Mouse (Mus musculus): Measurements from ENCODE around the gene Sfmbt2. TPM values are rescaled to one million over a fixed set of nuclear protein-coding genes. Genes with fewer than 3 reads are reported as not detected.
"Not testable (repeated sequence)": the region's sequence is repeated elsewhere in the genome, so short reads cannot be mapped to it uniquely, and the experiment has no call there.

Gene Sfmbt2
- polyA plus RNA-seq (2012; rRNA removed): 1.2 and 1.4 TPM in 2 replicates

DNA sequence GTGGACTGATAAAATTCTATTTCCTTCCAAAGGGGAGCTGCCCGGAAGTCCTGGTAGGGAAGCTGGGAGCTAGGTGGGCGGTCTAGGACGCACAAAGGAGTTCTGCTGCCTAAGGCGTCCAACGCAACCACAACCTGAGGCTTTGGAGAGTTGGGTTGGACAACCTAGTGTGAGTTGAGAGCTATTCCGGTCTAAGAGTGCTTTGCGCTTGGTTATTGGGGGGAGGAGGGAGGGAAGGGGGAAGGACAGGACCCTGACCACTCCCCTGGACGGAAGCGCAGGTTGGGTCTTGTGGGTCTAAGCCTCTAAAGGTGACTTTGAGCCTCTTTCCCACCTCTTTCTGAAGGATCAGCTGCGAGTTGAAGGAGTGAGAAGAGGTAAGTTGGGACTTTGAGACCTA is at the start of gene Sfmbt2:
Gene Sfmbt2, plus strand, starts transcription at position 335 of the 400 bp plus-strand sequence.
- Histone ChIP-seq H3K4me1 (ENCODE audit: control insufficient read depth, insufficient read depth, low read length) (no peaks in the 10 kb centered on the region), H3K27ac (ENCODE audit: insufficient read depth, low read length) (no peak within 1 kb of the TSS), H3K4me3 (ENCODE audit: insufficient read depth, low read length) (no peak within 1 kb of the TSS)
- TF ChIP-seq POLR2A (IDR thresholded peaks at IDR 0.05; ENCODE audit: extremely low read depth, insufficient read depth, low read length): no peak

DNA sequence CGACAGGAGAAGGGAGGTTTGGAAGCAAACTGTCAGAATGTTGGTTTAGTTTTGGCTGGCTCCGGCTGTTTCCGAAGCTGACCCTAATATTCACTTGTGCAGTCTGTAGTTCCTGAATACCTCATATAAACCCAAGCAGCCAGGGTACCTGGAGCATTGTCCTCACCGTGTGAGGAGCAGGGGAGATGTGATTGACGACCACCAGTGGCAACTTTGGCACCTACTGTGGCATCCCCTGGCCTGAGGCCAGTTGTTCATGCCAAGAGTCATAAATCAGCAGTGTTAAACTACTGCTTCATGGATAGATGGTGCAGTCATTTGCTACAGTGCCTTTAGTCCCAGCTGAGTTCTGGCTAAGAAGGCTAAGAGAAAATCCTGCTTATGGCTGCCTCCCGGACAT is 49.2 kb upstream of the Sfmbt2 start:
- H3K27ac ChIP-seq (ENCODE audit: insufficient read depth, low read length): no peak overlapping the region
- no peaks in the 10 kb centered on the region for H3K4me1 ChIP-seq (ENCODE audit: control insufficient read depth, insufficient read depth, low read length)
- TF ChIP-seq POLR2A (IDR thresholded peaks at IDR 0.05; ENCODE audit: extremely low read depth, insufficient read depth, low read length) (no peak), CTCF (IDR thresholded peaks at IDR 0.05; ENCODE audit: extremely low read depth, insufficient read depth, low read length) (no peak)
- no peak overlapping the region for H3K4me3 ChIP-seq (ENCODE audit: insufficient read depth, low read length)

DNA sequence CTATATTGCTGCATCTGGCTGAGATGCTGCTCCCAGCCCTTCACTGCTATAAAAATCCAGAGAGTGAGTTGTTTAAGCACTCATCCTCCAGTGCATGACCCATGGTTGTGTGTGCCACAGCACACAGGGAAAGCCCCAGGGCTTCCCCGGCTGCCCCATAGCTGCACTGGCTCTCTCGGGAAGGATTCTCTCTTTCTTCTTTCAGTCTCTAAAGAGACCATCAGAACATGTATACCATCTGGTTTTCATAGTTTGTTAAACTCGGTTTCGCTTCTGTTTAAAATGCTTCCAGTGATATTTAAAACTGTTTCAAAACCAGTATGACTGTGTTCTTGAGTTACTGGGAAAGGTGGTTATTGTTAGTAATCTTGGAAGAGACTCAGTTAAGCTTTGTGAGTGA is 47.1 kb upstream of the Sfmbt2 start:
- TF ChIP-seq CTCF (IDR thresholded peaks at IDR 0.05; ENCODE audit: extremely low read depth, insufficient read depth, low read length) (no peak), POLR2A (IDR thresholded peaks at IDR 0.05; ENCODE audit: extremely low read depth, insufficient read depth, low read length) (no peak)
- Histone ChIP-seq H3K27ac (ENCODE audit: insufficient read depth, low read length) (no peak overlapping the region), H3K4me3 (ENCODE audit: insufficient read depth, low read length) (no peak overlapping the region), H3K4me1 (ENCODE audit: control insufficient read depth, insufficient read depth, low read length) (no peaks in the 10 kb centered on the region)

DNA sequence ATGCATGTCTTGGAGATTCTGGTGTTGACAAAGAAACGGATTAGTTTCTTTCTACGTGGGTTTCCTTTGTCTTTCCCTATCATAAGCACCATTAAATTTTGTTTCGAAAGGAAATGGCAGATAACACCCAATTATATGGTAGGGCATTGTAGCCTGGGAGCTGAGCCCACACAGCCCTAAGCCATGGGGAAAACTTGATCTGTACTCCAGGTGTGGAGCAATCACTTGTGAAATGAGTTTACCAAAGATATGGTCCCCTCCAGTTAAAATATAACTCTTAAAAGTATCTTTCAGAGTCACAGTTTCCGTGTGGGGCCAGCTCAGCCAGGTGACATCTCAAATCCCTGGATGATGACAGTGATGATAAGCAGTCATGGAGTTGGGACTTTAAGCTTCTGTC is 45.3 kb upstream of the Sfmbt2 start:
- no peak overlapping the region for H3K27ac ChIP-seq (ENCODE audit: insufficient read depth, low read length)
- TF ChIP-seq CTCF (IDR thresholded peaks at IDR 0.05; ENCODE audit: extremely low read depth, insufficient read depth, low read length) (no peak), POLR2A (IDR thresholded peaks at IDR 0.05; ENCODE audit: extremely low read depth, insufficient read depth, low read length) (no peak)
- no peaks in the 10 kb centered on the region for H3K4me1 ChIP-seq (ENCODE audit: control insufficient read depth, insufficient read depth, low read length)
- no peak overlapping the region for H3K4me3 ChIP-seq (ENCODE audit: insufficient read depth, low read length)

DNA sequence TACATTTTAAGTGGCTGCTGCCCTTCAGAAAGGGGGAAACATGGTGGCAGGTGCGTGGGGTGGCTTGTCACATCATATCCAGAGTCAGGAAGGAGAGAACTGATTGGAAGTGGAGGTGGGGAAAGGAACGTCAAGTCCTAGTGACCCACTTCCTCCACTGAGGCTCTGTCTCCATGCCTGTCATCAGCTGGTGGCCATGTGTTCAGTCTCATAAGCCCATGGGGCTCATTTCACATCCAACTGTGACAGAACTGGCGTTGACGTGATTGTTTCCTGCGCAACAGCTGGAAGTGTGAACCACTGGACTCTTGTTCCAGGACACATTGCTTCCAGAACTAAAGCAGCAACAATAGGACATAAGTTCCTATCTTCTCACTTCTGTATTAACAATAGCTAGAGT is 40.1 kb upstream of the Sfmbt2 start:
- no peaks in the 10 kb centered on the region for H3K4me1 ChIP-seq (ENCODE audit: control insufficient read depth, insufficient read depth, low read length)
- H3K27ac ChIP-seq (ENCODE audit: insufficient read depth, low read length): no peak overlapping the region
- no peak overlapping the region for H3K4me3 ChIP-seq (ENCODE audit: insufficient read depth, low read length)
- TF ChIP-seq POLR2A (IDR thresholded peaks at IDR 0.05; ENCODE audit: extremely low read depth, insufficient read depth, low read length) (no peak), CTCF (IDR thresholded peaks at IDR 0.05; ENCODE audit: extremely low read depth, insufficient read depth, low read length) (no peak)

DNA sequence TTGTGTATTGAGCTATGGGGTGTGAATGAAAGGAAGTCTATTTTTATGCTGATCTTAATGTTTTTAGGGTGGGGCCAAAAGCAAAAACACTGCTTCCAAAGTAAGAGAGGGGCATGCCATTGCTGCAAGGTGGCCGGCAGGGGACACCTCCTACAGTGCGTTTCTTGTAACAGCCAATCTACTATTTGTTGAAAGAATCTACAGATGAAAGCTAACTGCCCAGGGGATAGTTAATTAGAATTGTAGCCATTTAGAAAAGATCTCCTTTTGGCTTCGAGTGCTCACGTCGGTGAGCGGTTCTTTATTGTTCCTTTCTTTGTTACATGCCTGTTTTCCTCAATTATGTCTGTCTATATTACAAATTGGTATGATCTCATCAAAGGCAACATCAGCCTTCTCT is 36.0 kb upstream of the Sfmbt2 start:
- no peak for TF ChIP-seq CTCF (IDR thresholded peaks at IDR 0.05; ENCODE audit: extremely low read depth, insufficient read depth, low read length)
- no peak for TF ChIP-seq POLR2A (IDR thresholded peaks at IDR 0.05; ENCODE audit: extremely low read depth, insufficient read depth, low read length)
- H3K4me3 ChIP-seq (ENCODE audit: insufficient read depth, low read length): no peak overlapping the region
- no peaks in the 10 kb centered on the region for H3K4me1 ChIP-seq (ENCODE audit: control insufficient read depth, insufficient read depth, low read length)

DNA sequence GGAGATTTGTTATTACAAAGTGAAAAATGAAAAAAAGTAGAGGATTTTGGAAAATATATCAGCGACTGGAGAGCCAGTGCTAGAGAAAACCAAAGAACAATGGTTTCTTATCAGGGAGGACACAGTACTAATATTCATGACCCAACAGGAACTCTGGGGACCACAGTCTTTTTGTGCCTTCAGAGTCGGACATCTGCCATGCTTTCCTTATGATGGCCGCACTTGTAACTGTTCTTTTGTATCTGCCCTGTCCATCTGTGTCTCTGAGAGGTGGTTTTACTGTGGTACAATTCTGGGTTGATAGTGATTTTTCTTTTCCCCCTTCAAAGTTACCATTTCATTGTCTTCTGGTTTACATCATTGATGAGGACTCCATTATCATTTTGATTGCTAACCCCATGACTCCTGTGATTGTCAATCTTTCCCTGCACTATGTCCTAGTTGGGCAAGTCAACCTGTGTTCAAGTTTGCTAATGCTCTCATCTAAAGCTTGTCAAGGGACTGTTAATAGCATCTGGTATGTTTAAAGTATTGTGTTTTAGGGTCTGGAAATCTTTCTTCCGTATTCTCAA is 35.2 kb upstream of the Sfmbt2 start:
- Histone ChIP-seq H3K4me3 (ENCODE audit: insufficient read depth, low read length) (no peak overlapping the region), H3K27ac (ENCODE audit: insufficient read depth, low read length) (no peak overlapping the region), H3K4me1 (ENCODE audit: control insufficient read depth, insufficient read depth, low read length) (no peaks in the 10 kb centered on the region)
- TF ChIP-seq POLR2A (IDR thresholded peaks at IDR 0.05; ENCODE audit: extremely low read depth, insufficient read depth, low read length): no peak
- TF ChIP-seq CTCF (IDR thresholded peaks at IDR 0.05; ENCODE audit: extremely low read depth, insufficient read depth, low read length): no peak

More for the DNA sequence above, 36.0 kb upstream of the Sfmbt2 start:
- no peak overlapping the region for H3K27ac ChIP-seq (ENCODE audit: insufficient read depth, low read length)

DNA sequence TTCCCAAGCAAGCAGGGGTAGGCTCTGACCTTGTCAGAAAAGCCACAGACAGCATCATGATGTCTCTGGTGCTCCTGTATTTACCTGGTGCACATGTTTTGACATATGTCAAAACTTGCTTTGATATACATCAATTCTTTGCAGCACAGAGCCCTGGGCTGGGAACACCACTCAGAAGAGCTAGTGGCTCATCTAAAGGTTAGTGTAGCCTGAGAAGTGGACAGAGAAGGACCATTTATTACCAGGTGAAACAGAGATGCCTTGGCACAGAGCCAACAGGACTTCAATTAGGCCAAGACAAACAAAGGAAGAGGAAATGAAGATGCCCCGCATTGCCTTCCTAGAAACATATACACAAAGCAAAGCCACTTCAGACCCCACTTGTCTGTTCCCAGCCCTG is 30.3 kb upstream of the Sfmbt2 start:
- TF ChIP-seq POLR2A (IDR thresholded peaks at IDR 0.05; ENCODE audit: extremely low read depth, insufficient read depth, low read length) (no peak), CTCF (IDR thresholded peaks at IDR 0.05; ENCODE audit: extremely low read depth, insufficient read depth, low read length) (no peak)
- no peak overlapping the region for H3K4me3 ChIP-seq (ENCODE audit: insufficient read depth, low read length)
- no peak overlapping the region for H3K27ac ChIP-seq (ENCODE audit: insufficient read depth, low read length)
- no peaks in the 10 kb centered on the region for H3K4me1 ChIP-seq (ENCODE audit: control insufficient read depth, insufficient read depth, low read length)

DNA sequence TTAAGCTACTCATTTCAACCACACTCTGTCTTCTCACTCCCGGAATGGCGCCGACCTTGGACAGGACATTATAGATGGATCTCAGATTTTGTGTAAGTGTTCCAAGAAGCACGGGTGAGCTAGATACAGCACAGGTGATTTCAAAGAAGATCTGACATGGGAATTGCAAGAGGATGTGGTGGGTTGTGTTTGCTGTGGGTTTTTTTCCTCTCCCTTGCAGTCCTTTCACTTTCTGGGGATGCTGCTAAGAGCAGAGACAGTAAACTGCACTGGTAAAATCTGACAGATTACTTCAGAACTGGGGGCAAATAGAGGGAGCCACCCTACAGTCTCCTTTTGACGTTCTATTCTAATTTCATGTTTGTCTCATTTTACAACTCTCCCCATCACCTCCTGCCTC is 26.8 kb upstream of the Sfmbt2 start:
- TF ChIP-seq CTCF (IDR thresholded peaks at IDR 0.05; ENCODE audit: extremely low read depth, insufficient read depth, low read length): no peak
- H3K4me3 ChIP-seq (ENCODE audit: insufficient read depth, low read length): no peak overlapping the region
- no peaks in the 10 kb centered on the region for H3K4me1 ChIP-seq (ENCODE audit: control insufficient read depth, insufficient read depth, low read length)
- H3K27ac ChIP-seq (ENCODE audit: insufficient read depth, low read length): no peak overlapping the region

DNA sequence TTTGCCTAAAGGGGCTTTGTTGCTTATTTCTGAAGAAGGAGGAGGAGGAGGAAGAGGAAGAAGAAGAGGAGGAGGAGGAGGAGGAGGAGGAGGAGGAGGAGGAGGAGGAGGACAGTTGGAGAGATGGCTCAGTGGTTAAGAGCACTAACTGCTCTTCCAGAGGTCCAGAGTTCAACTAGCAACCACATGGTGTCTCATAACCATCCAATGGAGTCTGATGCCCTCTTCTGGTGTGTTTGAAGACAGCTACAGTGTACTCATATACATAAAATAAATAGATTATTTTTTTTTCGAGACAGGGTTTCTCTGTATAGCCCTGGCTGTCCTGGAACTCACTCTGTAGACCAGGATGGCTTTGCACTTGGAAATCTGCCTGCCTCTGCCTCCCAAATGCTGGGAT is 26.2 kb upstream of the Sfmbt2 start:
- H3K4me3 ChIP-seq (ENCODE audit: insufficient read depth, low read length); H3K4me1 ChIP-seq (ENCODE audit: control insufficient read depth, insufficient read depth, low read length); H3K27ac ChIP-seq (ENCODE audit: insufficient read depth, low read length): not testable (repeated sequence)

DNA sequence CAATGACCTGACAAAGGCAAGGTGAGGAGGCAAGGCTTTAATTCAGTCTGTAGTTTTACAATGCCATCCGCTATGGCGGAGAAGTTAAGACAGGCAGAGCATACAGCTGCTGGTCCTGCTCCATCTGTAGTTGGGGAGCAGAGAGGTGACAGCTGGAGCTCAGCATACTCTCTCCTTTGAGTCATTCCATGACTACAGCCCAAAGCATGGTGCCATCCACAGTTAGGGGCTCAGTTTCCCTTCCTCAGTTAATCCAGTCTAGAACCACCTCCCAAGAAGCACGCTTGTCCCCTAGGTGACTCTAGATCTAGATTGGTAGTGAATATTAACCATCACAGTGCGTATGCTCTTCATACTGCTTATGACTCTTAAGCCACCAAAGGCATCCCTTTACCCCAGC is 23.1 kb upstream of the Sfmbt2 start:
- no peak for TF ChIP-seq CTCF (IDR thresholded peaks at IDR 0.05; ENCODE audit: extremely low read depth, insufficient read depth, low read length)
- TF ChIP-seq POLR2A (IDR thresholded peaks at IDR 0.05; ENCODE audit: extremely low read depth, insufficient read depth, low read length): no peak
- no peak overlapping the region for H3K27ac ChIP-seq (ENCODE audit: insufficient read depth, low read length)
- no peak overlapping the region for H3K4me3 ChIP-seq (ENCODE audit: insufficient read depth, low read length)
- no peaks in the 10 kb centered on the region for H3K4me1 ChIP-seq (ENCODE audit: control insufficient read depth, insufficient read depth, low read length)

Data from cortical plate, adult 2 months (tissue).